Mouse (Mus musculus) 416B (cell line): ENCODE measurements around the gene Kri1.
"Not testable (repeated sequence)": the region's sequence is repeated elsewhere in the genome, so short reads cannot be mapped to it uniquely, and the experiment has no call there.

Source experiments
- DNase-seq: peaks from one replicate; pipeline ENCODE4 v3.0.0; 2011; ENCODE audit warnings: low read depth

Gene Kri1

GRCm38 (mm10) chr9:21315421-21315820 is 27.7 kb upstream of the Kri1 start:
- DNase-seq = no peak

- DNase-seq = no peak
Observed at GRCm38 (mm10) chr9:21314367-21315140, 26.8 kb upstream of the Kri1 start.

GRCm38 (mm10) chr9:21313394-21313793 is 25.6 kb upstream of the Kri1 start:
- DNase-seq = peak; percentile 88

GRCm38 (mm10) chr9:21312134-21312533 is 24.4 kb upstream of the Kri1 start, which contains the start of gene Ap1m2:
TSS of gene Ap1m2 (minus strand) at chr9:21312337.
- no peak for DNase-seq

GRCm38 (mm10) chr9:21311695-21312094 is 23.9 kb upstream of the Kri1 start:
- DNase-seq = no peak

- DNase-seq = peak; percentile 97
Observed at GRCm38 (mm10) chr9:21309150-21309741, 21.5 kb upstream of the Kri1 start.

- no peak for DNase-seq
Observed at GRCm38 (mm10) chr9:21305065-21305464, 17.3 kb upstream of the Kri1 start.

GRCm38 (mm10) chr9:21299014-21299413 is 11.2 kb upstream of the Kri1 start:
- no peak for DNase-seq

GRCm38 (mm10) chr9:21292271-21292670 is 4.5 kb upstream of the Kri1 start:
- DNase-seq = peak; percentile 28

GRCm38 (mm10) chr9:21291868-21292267 is 4.1 kb upstream of the Kri1 start:
- not testable (repeated sequence) for DNase-seq

- DNase-seq = peak; percentile 100
Observed at GRCm38 (mm10) chr9:21291022-21291787, 3.4 kb upstream of the Kri1 start, which contains the start of gene Cdkn2d. TSS of gene Cdkn2d (minus strand) at chr9:21291407.

- no peak for DNase-seq
Observed at GRCm38 (mm10) chr9:21290589-21290988, 2.8 kb upstream of the Kri1 start.

- DNase-seq = no peak
Observed at GRCm38 (mm10) chr9:21289337-21289671, 1.5 kb upstream of the Kri1 start.

- DNase-seq = peak; percentile 75
Observed at GRCm38 (mm10) chr9:21288404-21289336, 901 bp upstream of the Kri1 start.

- peak; percentile 92 for DNase-seq
Observed at GRCm38 (mm10) chr9:21286753-21287152, 1.0 kb downstream of the Kri1 start.

- DNase-seq = no peak
Observed at GRCm38 (mm10) chr9:21283994-21284393, 3.8 kb downstream of the Kri1 start.

- no peak for DNase-seq
Observed at GRCm38 (mm10) chr9:21283591-21283990, 4.2 kb downstream of the Kri1 start.

GRCm38 (mm10) chr9:21277776-21278175 is 10.0 kb downstream of the Kri1 start:
- DNase-seq = no peak

- DNase-seq = no peak
Observed at GRCm38 (mm10) chr9:21276307-21276706, 11.5 kb downstream of the Kri1 start.

- no peak for DNase-seq
Observed at GRCm38 (mm10) chr9:21275727-21276126, 12.0 kb downstream of the Kri1 start.

GRCm38 (mm10) chr9:21275013-21275710 is 12.6 kb downstream of the Kri1 start:
- DNase-seq = no peak
